Mouse (Mus musculus): ENCODE measurements around the gene Vwa5b2. TPM values are rescaled to one million over a fixed set of nuclear protein-coding genes. Genes with fewer than 3 reads are reported as not detected.

Vwa5b2 gene
- polyA plus RNA-seq (2012; ENCODE audit: low replicate concordance) = 0.07 and 0.19 TPM in 2 replicates

GRCm38 (mm10) chr16:20589366-20589938, at the start of gene Vwa5b2:
Gene Vwa5b2 (plus strand): TSS chr16:20589471.

GRCm38 (mm10) chr16:20548096-20548948, 40.9 kb upstream of the Vwa5b2 start, which contains the start of gene Abcf3:
Gene Abcf3 (plus strand): TSS chr16:20548577.

DNA sequence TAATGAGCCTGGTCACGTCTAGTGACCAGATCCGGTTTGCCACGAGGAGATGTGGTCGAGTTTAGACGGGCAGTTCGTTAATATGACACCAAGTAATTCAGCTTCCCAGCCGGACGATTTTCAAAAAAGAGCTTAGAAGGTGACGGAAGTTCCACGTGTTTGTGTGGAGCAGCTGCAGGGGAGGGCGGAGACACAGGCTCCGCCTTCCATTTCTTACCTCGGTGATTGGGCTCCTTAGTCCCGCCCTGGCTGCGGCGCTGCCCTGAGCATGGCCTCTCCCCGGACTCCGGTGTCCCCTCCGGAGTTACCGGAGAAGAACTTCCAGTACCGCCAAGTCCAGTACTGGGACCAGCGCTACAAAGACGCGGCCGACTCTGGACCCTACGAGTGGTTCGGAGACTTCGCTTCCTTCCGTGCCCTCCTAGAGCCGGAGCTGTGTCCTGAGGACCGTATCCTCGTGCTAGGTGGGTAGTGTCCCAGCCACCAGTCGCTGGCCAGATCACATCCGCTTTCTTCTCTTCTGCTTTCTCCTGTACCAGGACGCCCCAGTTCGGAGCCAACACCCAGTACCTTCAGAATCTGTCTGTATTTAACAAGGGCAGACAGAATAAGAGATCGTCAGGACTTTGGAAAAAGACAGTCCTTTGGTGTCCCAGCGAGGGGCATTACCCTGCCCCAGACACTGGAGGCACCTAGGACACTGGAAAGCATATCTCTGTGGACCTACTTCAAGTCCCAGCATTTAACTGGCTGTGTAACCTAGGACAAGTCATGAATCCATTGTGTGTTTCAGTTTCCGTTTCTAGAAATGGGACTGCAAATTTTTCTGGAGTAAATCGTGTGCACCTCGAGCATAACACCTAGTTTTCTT, 22.3 kb downstream of the Vwa5b2 start, which contains the start of the genes Eef1akmt4, Gm49333 and Alg3:
Gene Eef1akmt4 (plus strand): TSS at position 237 of the 871 bp plus-strand sequence.
Gene Gm49333 (plus strand): TSS at position 254 of the 871 bp plus-strand sequence.
Gene Alg3 (minus strand): TSS at position 379 of the 871 bp plus-strand sequence.

GRCm38 (mm10) chr16:20621191-20621990, 32.1 kb downstream of the Vwa5b2 start, which contains the start of gene Camk2n2:
Gene Camk2n2 (minus strand): TSS chr16:20621287.

GRCm38 (mm10) chr16:20629731-20630634, 40.7 kb downstream of the Vwa5b2 start, which contains the start of gene Ece2:
Gene Ece2 (plus strand): TSS chr16:20629828.

GRCm38 (mm10) chr16:20651076-20651946, 62.0 kb downstream of the Vwa5b2 start, which contains the start of gene Psmd2:
Gene Psmd2 (plus strand): TSS chr16:20651652.

Other genes with a start within 250 kb of the Vwa5b2 start
- 7.2 and 7.3 TPM in 2 replicates for gene Abcc5, start 163.1 kb upstream of the Vwa5b2 start, polyA plus RNA-seq (2012; ENCODE audit: low replicate concordance)
- 23.3 and 34.1 TPM in 2 replicates for gene Eif2b5, start 90.7 kb upstream of the Vwa5b2 start, polyA plus RNA-seq (2012; ENCODE audit: low replicate concordance)
- gene Dvl3, start 72.5 kb upstream of the Vwa5b2 start, polyA plus RNA-seq (2012; ENCODE audit: low replicate concordance) = 29.3 and 33.6 TPM in 2 replicates
- 48.8 and 95.7 TPM in 2 replicates for gene Ap2m1, start 54.0 kb upstream of the Vwa5b2 start, polyA plus RNA-seq (2012; ENCODE audit: low replicate concordance)
- gene Abcf3, start 40.9 kb upstream of the Vwa5b2 start, polyA plus RNA-seq (2012; ENCODE audit: low replicate concordance) = 11.8 and 47.6 TPM in 2 replicates
- gene Eef1akmt4, start 22.1 kb downstream of the Vwa5b2 start, polyA plus RNA-seq (2012; ENCODE audit: low replicate concordance) = 0.84 and 18.9 TPM in 2 replicates
- not detected in 2 replicates for gene Gm49333, start 22.1 kb downstream of the Vwa5b2 start, polyA plus RNA-seq (2012; ENCODE audit: low replicate concordance)
- 22.1 and 25.7 TPM in 2 replicates for gene Alg3, start 22.3 kb downstream of the Vwa5b2 start, polyA plus RNA-seq (2012; ENCODE audit: low replicate concordance)
- gene Camk2n2, start 31.8 kb downstream of the Vwa5b2 start, polyA plus RNA-seq (2012; ENCODE audit: low replicate concordance) = 0.82 and 1.0 TPM in 2 replicates
- not detected in 2 replicates for gene Ece2, start 40.4 kb downstream of the Vwa5b2 start, polyA plus RNA-seq (2012; ENCODE audit: low replicate concordance)
- gene Psmd2, start 62.2 kb downstream of the Vwa5b2 start, polyA plus RNA-seq (2012; ENCODE audit: low replicate concordance) = 132 and 218 TPM in 2 replicates
- gene Eif4g1, start 78.8 kb downstream of the Vwa5b2 start, polyA plus RNA-seq (2012; ENCODE audit: low replicate concordance) = 2,113 and 2,308 TPM in 2 replicates
- gene Fam131a, start 103.8 kb downstream of the Vwa5b2 start, polyA plus RNA-seq (2012; ENCODE audit: low replicate concordance) = 1.2 and 2.3 TPM in 2 replicates
- 2.8 and 6.5 TPM in 2 replicates for gene Polr2h, start 128.2 kb downstream of the Vwa5b2 start, polyA plus RNA-seq (2012; ENCODE audit: low replicate concordance)
- 30.8 and 40.4 TPM in 2 replicates for gene Clcn2, start 128.3 kb downstream of the Vwa5b2 start, polyA plus RNA-seq (2012; ENCODE audit: low replicate concordance)
- gene Chrd, start 143.7 kb downstream of the Vwa5b2 start, polyA plus RNA-seq (2012; ENCODE audit: low replicate concordance) = 0.18 TPM in 1 of 2 replicates, not detected in the other
- gene Thpo, start 145.0 kb downstream of the Vwa5b2 start, polyA plus RNA-seq (2012; ENCODE audit: low replicate concordance) = not detected in 2 replicates

All from leukemia stem cell, adult 10-12 weeks (primary cell).